Mouse (Mus musculus) bone marrow macrophage, adult 2 months (primary cell): ENCODE data around the gene Lpar1.

ENCODE experiments used
- CTCF ChIP-seq: IDR thresholded peaks from 2 replicates; pipeline ENCODE4 v1.5.1; 2012; ENCODE audit warnings: low read depth, mild to moderate bottlenecking, low read length, moderate library complexity
- POLR2A ChIP-seq: IDR thresholded peaks from 2 replicates; pipeline ENCODE4 v1.6.1; 2012; ENCODE audit warnings: mild to moderate bottlenecking, low read depth, low read length, borderline replicate concordance

GRCm38 (mm10) chr4:58568486-58568885 lies 14.8 kb upstream of the Lpar1 start:
- TF ChIP-seq CTCF (no peak), POLR2A (no peak)
